Mouse (Mus musculus) kidney, postnatal 36 days (tissue): ENCODE results near the gene Smarca4.
"Not testable (repeated sequence)": the region's sequence is repeated elsewhere in the genome, so short reads cannot be mapped to it uniquely, and the experiment has no call there.

Source experiments
- DNase-seq, 2 experiments: peaks; one replicate each; pipeline ENCODE4 v3.0.0; 2021 to 2022; ENCODE audit warnings: mixed read lengths in 2 of 2

Smarca4 gene

DNA sequence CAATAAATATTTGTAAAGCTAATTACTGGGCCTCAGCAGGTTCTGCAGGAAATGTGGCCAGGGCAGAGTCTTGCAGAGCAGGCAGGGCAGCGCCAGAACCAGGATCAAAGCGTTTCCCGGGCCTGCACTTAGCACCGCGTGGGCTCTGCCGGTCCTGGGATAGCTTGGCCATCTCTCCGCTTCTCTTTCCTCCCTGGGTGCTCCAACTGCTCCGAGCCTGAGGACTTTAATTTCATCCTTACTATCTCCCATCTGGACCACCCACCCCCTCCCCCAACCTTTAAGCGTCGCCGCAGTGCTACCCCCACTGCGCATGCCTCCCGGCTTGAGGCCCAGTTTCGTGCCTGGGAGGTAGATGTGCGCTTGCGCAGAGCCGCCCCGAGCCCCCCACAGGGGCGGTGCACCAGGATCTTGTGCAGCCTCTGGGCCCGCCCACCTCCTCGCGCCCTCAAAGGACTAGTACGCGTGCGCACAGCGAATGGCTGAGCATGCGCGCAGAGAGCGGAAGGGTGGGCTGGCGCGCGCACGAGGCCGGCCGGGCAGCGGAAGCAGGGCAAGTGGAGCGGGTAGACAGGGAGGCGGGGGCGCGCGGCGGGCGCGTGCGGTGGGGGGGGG, at the start of gene Smarca4:
TSS of gene Smarca4 (plus strand) at position 553 of the 615 bp plus-strand sequence.
- peak; percentile 99 for DNase-seq

DNA sequence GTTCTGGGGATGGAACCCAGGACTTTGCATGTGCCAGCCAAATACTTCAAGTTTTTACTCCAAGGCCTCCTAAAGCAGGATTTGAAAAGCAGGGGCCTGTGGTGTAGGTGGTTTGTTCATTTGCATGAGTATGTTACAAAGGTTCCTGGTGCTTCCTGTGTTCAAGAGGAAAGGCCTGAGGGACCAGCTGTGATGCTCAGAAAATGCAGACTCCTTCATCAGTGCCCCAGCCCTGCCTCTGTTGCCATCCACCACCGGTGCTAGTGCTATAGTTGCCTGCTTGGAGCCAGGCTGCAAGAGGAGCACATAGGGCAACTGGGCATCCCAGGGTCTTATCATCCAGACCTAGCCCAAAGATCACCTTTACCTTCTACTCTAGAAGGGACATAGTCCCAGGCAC, 49.4 kb upstream of the Smarca4 start:
- DNase-seq: no peak

DNA sequence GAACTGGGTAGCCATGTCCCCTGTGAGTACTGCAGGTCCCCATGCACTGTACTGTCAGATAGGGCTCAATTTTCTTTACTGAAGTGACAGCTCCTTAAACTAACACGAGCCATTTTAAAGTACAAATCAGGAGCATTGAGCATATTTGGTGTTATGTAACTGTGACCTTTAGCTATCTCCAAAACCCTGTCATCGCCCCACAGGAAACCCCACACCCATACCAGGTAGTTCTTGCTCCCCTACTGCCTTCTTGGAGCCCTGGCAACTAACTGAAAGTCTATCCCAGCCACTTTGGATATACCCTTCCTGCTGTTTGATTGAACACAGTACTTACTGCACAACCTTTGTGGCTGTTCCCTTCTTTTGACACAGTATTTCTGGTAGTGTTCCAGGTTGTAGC, 48.9 kb upstream of the Smarca4 start:
- DNase-seq: no peak

DNA sequence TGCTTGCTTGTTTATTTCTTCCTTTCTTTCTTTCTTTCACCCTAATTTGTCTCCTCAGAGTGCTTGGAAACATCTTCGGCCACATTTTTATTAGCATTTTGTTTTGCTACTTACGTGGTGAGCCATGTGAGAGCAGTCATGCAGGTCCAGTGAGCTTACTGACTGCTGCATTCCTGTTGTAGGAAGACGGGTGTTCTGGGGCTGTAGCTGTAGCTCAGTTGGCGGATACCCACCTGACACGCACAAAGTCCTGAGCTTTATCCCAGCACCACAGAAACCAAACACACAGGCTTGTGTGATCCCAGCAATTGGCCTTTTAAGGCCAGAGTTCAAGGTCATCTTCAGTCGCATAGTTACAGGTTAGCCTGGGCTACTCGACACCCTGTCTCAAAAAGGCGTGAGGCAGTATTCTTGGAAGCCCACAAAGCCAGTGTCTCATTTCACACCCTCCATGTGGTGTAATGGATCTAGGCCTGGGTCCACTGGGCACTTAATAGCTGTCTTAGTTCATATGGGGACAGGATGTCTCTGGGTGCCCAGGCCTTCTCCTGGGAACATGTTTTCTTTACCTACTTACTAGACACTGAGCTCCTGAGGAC, 47.2 kb upstream of the Smarca4 start:
- peak; percentile 17 to 19 for DNase-seq

DNA sequence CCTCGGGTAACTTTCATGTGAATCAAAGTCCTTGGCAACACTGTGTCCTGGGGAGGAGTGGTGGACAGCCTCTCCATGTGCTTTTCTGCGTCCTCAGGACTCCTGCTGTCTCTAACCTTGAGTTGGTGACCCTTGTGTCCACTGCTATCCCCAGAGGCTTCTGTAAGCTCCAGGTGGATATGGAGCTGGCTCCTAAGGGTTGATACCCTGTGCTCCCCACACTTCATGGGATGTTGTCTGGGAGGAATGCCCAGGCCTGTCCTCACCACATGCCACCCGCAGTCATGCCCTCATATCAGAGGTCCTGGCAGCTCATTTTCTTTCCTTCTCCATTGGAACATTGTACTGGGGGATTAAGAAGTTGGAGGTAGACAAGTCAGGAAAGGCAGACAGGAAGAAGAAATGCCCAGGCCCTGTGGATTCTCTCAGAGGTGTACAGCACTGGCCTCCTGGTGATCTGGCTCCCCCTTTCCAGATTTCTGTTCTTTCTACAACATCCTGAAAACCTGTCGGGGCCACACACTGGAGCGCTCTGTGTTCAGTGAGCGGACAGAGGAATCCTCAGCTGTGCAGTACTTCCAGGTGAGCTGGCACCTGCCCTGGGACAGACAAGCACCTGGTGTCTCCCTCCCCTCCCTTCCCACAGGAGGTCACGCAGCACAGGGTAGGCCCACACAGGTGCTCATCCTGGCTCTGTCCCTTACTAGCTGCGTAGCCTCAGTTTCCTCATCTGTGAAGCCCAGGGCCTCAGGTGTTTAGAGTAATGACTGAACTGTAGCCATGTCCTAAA, 41.8 kb upstream of the Smarca4 start:
- no peak for DNase-seq

DNA sequence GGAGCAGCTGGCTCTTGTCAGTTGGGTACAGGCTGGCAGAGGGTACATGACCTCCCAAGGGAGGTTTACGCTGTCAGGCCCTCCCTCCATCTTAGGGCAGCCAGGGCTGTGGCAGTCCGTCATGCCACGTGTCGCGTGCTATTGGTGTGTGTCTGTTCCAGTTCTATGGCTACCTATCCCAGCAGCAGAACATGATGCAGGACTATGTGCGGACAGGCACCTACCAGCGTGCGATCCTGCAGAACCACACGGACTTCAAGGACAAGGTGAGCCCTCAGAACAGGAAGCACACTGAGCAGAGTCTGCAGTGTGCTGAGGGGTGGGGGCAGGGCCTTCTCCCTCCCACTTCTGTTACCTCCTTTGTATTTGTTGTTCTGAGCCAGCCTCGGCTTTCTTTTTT, 40.7 kb upstream of the Smarca4 start:
- no peak for DNase-seq

DNA sequence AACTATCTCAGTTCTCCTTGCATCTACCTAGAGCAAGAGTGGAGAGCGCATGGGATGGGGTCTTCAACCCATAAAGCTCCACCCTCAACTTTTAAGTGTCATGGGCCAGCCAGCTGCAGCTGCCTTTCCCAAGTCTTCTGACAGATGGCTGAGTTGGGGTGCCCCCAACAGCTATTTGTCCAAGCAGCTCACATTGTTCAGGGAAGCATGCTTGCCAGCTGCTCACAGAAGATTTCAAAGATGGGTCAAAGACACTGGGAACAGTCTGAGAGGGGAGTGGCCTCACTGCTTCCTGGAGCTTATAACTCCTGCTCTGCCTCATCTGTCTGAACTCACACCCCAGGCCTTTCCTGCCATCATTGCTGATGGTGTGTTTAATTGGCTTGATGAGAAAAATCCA, 39.7 kb upstream of the Smarca4 start:
- DNase-seq: no peak

DNA sequence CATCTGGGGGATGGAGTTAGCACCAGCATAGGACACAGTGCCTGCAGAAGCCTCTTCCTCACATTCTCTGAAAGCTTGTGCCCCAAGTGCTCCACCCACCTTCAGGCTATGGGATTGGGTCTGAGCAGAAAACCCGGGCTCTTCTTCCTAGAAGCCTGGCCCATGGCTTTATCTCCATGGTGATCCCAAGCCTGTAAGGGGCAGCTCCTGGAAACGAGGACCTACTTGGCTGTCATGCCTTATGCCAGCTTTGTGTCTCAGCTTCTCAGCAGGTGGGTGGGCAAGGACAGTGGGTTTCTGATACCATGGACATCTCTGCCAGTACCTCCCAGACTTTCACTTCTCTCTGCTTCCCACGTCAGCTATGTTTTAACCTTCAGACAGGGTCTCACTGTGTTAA, 37.7 kb upstream of the Smarca4 start:
- no peak for DNase-seq

DNA sequence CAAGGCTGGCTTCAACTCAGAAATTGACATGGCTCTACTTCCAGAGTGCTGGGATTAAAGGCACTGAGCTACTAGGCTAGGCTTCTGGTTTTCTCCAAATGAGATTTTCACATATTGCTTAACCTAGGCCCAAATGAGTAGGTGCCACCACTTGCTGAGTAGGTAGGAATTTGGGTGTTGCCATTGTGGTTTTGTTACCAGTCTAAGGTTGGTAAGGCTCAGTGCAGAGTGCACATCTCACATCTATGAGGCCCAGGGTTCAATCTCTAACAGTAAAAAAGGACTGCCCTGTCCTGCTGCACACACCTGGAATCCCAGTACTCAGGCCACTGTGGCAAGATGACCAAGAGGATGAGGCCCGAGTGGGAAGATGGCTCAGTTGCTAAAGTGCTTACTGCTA, 30.6 kb upstream of the Smarca4 start:
- DNase-seq: no peak

DNA sequence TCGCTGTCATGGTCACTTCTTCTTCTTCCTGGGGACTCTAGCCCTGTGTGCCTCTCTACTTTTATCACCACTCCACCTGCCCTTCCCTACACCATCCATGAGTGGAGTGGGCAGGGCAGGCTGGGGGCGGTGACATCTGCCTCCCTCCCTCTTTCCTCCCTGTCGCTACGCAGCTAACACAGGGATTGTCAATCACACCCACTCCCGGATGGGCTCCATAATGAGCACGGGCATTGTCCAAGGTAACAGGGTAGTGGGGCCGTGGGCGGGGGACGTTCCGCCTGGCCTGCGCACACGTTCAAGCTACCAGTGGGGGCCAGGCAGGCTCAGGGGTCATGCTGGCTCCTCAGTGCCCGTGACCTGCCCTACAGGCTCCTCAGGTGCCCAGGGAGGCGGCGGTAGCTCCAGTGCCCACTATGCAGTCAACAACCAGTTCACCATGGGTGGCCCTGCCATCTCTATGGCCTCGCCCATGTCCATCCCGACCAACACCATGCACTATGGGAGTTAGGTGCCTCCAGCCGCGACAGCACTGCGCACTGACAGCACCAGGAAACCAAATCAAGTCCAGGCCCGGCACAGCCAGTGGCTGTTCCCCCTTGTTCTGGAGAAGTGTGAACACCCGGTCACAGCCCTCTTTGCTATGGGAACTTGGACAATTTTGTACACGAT, 28.2 kb upstream of the Smarca4 start:
- no peak for DNase-seq

DNA sequence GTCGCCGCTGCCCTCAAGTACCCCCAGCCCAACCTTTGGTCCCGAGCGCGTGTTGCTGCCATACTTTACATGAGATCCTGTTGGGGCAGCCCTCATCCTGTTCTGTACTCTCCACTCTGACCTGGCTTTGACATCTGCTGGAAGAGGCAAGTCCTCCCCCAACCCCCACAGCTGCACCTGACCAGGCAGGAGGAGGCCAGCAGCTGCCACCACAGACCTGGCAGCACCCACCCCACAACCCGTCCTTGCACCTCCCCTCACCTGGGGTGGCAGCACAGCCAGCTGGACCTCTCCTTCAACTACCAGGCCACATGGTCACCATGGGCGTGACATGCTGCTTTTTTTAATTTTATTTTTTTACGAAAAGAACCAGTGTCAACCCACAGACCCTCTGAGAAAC, 27.6 kb upstream of the Smarca4 start:
- DNase-seq: peak; percentile 12 to 39

DNA sequence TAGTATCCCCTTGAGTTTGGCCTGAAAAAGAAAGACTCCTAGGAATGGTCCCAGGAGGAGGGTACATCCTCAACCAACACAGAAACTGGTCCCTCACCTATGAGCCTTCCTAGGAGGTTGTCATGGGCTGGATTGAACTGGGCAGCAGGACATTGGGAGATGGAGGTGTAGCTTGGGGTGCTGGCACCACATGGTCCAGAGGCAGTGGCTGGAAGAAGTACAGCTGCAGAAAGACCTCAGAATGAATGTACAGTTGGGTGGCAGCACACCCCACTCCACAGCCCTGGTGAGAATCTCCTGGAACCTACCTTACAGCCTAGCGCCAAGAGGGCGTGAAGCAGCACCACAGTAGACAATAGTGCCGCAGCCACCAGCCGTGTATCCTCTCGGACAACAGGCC, 26.4 kb upstream of the Smarca4 start:
- DNase-seq: no peak

DNA sequence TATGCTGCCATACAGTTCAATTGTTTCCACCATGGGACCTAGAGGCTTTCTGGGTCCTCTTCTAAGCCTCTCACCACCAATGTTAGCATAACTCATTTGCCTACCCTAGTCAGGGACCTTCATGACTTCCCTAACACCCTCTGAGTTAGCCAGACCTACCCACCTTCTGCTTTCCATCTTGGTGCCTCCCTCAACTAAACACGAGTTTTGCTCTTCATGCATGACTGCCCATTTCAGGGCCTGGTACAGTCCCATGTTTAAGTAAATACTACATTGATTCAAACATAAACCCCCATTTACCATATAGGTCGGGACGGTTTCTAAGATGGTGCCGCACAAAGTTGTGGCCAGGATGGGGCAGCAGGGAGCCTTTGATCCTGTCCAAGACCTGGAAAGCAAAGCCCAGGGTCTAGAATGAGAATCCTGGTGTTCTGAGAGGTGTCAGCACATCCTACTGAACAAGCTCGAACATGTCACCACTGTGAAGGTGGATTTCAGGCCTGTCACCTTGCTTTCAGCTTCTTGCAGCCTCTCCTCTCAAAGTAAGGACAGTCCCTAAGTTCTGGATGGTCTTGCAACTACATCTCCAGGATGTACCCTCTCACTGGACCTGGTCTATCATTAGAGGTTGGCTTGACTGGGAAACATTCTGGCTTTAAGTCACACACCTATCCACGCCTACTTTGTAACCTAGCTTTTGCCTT, 24.7 kb upstream of the Smarca4 start:
- no peak for DNase-seq

DNA sequence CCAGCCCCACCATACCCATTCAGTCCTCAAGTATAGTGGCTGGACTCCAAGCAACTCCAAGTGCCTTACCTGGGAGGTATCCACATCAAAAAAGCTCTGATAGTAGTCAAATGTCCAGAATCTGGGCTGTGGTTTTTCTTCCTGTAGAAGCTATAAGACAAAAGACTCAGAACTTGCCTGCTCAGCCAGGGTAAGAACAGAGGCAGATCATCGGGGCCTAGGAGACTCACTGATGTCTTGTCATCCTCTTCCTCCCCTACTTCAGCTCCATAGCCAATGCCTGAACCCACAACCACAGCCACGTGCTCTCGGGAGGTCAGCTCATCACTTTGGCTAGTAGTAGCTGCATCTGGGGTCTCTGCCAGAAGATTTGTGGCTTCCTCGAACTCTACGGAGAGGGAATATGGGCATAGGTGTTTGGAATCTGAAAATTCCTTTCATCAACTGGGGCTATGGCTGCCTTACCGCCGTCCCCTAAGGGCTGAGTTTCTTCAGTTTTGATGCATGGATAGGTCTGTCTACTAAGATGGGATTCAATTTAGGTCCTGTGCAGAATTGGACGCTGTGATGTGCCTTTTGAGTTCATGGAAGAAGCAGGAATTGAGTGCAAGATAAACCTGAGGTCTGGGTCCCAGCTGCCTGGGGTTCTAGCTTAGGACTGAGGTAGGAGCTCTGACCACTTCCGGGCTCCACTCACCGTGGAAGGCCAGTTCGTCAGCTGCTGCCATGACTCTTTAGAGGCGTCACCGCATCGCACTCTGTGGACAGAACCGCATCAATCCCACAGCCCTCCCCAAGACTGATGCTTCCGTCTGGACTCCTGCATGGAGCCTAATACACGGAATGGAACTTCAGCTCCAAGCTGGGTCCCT, 23.9 kb upstream of the Smarca4 start:
- DNase-seq: no peak

DNA sequence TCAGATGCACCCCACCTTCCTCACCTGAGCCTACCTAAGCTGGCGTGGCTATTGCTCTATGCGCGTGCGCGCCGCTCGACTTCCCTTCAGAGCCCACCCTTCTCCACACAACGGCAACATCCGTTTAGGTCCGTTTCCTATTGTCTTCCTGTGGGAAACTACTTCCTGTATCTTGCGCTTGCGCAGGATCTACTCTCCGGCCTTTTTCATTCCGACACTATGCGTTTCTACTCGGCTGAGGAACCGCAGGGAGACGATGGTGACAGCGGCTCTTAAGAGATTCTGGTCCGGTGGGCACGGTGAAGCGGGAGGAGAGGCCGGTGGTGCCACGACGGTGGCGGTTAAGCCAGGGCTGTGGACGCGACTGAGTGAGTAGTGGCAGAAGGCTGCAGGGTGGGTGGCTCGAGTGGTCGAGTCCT, 23.3 kb upstream of the Smarca4 start, which contains the start of the genes Timm29 and Yipf2:
TSS of gene Timm29 (plus strand) at position 20 of the 419 bp plus-strand sequence.
TSS of gene Yipf2 (minus strand) at position 126 of the 419 bp plus-strand sequence.
- DNase-seq: peak; percentile 91 to 95

DNA sequence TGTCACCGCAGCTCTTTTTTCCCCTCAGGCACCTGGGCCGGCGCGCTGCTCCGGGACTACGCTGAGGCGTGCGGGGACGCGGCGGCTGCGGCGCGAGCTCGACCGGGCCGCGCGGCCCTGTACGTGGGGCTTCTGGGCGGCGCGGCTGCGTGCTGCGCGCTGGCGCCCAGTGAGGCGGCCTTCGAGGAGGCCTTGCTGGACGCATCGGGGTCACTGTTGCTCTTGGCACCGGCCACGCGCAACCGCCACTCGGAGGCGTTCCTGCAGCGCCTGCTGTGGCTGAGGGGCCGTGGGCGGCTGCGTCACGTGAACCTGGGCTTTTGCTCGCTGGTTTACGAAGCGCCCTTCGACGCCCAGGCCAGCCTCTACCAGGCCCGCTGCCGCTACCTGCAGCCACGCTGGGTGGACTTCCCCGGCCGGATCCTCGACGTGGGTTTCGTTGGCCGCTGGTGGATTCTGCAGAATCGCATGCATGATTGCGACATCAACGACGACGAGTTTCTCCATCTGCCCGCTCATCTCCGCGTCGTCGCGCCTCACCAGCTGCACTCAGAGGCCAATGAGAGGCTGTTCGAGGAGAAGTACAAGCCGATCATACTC, 22.7 kb upstream of the Smarca4 start:
- peak; percentile 43 to 68 for DNase-seq

DNA sequence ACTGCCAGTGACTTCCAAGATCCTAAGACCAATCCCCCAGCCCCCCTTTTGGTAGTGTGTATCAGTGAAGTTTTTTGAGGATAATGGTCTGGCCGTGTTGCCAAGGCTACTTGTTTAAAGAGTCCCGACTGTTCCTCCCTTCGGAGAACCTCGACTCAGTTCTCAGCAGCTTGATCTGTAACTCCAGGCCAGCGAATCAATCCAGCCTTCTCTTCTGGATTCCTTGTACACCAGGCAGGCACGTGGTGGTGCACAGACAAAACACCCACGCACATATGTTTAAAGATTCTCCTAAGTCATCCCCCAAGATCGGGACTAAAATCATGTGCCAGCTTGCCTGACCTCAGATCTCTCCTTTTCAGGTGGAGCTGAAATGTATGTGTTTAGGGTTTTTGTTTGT, 21.6 kb upstream of the Smarca4 start:
- DNase-seq: not testable (repeated sequence)

DNA sequence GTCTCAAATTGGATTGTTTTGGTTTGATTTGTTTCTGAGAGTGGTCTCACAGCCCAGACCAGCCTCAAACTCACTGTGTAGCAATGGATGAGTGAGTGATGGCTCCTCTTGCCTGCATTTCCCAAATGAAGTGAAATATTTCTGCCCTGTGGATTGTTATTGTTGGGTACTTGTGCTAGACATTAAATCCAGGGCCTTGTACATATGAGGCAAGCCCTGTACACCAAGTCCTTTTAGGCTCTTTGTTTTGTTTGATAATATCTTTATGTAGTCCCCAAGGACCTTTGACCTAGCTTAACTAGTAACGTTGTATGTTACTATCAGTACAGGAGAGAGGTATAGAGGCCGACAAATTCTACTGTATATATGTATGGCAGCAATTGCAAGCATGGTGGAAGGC, 21.1 kb upstream of the Smarca4 start:
- no peak for DNase-seq

DNA sequence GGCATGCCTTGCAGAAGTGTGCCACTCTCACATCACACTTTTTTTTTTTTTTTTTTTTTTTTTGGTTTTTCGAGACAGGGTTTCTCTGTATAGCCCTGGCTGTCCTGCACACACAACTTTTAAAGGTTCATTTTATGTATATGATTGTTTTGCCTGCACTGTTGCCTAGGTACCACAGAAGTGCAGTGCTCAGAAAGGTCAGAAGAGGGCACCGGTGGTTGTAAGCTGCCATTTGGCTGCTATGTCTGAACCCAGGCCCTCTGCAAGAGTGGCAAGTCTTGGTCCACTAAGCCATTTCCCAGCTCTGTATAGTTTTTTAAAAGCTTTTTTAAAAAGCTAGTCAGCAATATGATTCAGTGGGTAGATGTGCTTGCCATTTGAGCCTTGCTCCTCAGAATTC, 17.8 kb upstream of the Smarca4 start:
- peak in 1 of 2 experiments; percentile 56 for DNase-seq

DNA sequence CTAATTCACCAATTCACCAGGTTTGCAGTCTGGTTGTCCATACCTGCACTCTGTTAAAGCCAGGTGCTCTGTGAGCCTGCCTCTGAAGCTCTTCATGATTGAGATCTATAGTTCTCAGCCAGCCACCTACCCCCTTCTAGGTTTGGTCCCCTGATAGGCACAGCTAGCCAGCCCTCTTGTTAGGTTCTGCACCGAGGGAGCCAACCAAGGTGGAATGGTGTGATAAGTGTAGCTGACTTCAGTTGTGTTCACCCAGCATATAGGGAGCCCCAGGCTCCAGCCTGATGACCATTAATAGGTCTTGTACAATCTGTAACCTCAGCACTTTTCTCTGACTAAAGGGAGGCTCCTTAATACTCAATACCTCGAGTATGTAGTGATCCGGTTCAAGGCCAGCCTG, 15.8 kb upstream of the Smarca4 start:
- DNase-seq: no peak

DNA sequence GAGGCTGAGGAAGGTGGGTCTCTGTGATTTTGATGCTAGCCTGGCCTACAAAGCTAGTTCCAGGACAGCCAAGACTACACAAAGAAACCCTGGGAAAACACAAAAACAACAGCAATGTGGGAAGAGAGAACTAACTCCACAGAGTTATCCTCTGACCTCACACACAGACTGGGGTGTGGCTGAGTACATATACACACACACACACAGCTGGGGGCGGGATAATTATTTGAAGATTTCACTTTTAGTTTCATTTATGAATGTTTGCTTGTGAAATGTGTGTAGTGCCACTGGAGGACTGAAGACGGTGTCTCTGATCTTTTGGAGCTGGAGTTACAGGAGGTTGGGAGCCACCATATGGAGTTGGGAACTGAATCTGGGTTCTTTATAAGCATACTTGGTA, 14.9 kb upstream of the Smarca4 start:
- DNase-seq: no peak
